ENCODE assay signal across 8 mouse cellular contexts in genomic region chr9:65293119-65293518, GRCm38 (mm10). TPM values are rescaled to one million over a fixed set of nuclear protein-coding genes. Genes with fewer than 3 reads are reported as not detected.
DNase-seq lines count a peak whose midpoint lies in the region; ATAC-seq and TF ChIP-seq lines count a peak whose summit lies in the region.

No protein-coding gene starts in this region.

- TF ChIP-seq POLR2A in kidney, adult 2 months (IDR thresholded peaks at IDR 0.05; ENCODE audit: low read depth, low read length) = no peak

- no peak for TF ChIP-seq CTCF in kidney, adult 2 months (conservative IDR thresholded peaks at IDR 0.05; ENCODE audit: insufficient read depth, insufficient read length, low read depth, low read length)

- H3K9me3 ChIP-seq in ES-E14 (ENCODE audit: control insufficient read depth, insufficient read depth, low read depth, low read length) = no peaks in the 10 kb centered on the region
- H3K9me3 ChIP-seq in forebrain, embryonic 11.5 days (ENCODE audit: control insufficient read depth, low read length) = no peaks in the 10 kb centered on the region
- no peaks in the 10 kb centered on the region for H3K9me3 ChIP-seq in liver, embryonic 13.5 days (replicated peaks)

- H3K36me3 ChIP-seq in kidney, adult 2 months (ENCODE audit: control insufficient read depth, insufficient read depth, low read length) = no peaks in the 10 kb centered on the region; the same call in 1 of the 2 replicates
- H3K36me3 ChIP-seq in ES-E14 (ENCODE audit: control insufficient read depth, insufficient read depth, low read length, poor library complexity, severe bottlenecking) = no peaks in the 10 kb centered on the region
- H3K36me3 ChIP-seq in forebrain, embryonic 11.5 days (ENCODE audit: control insufficient read depth, insufficient read depth, low read length) = no peaks in the 10 kb centered on the region
- peaks cover 10% of the 10 kb centered on the region for H3K36me3 ChIP-seq in liver, embryonic 13.5 days

- no peaks in the 10 kb centered on the region for H3K27me3 ChIP-seq in kidney, adult 2 months (replicated peaks; ENCODE audit: control insufficient read depth, insufficient read depth, low read length)
- H3K27me3 ChIP-seq in forebrain, embryonic 11.5 days (ENCODE audit: control insufficient read depth, insufficient read depth, low read length) = no peaks in the 10 kb centered on the region
- no peaks in the 10 kb centered on the region for H3K27me3 ChIP-seq in liver, embryonic 13.5 days

- H3K4me3 ChIP-seq in kidney, adult 2 months (ENCODE audit: insufficient read depth, low read depth, low read length) = peak overlapping the region; percentile 69
- peak overlapping the region; percentile 74 to 86 for H3K4me3 ChIP-seq in ES-E14 (ENCODE audit: insufficient read depth in 1 of 2, low read depth in 1 of 2, low read length in 2 of 2, poor library complexity in 1 of 2, severe bottlenecking in 1 of 2)
- peak overlapping the region; percentile 89 for H3K4me3 ChIP-seq in forebrain, embryonic 11.5 days (ENCODE audit: low read depth, low read length)
- peak overlapping the region; percentile 94 for H3K4me3 ChIP-seq in liver, embryonic 13.5 days (replicated peaks)

- 6% methylated on average over 5 of the region's 5 CpGs for WGBS in kidney, adult 2 months
- WGBS in forebrain, embryonic 11.5 days = 49% methylated on average over 5 of the region's 5 CpGs
- WGBS in liver, embryonic 13.5 days (ENCODE audit: insufficient replicate concordance) = 20% methylated on average over 5 of the region's 5 CpGs

- peak overlapping the region; percentile 97 for H3K27ac ChIP-seq in kidney, adult 2 months (ENCODE audit: insufficient read depth, low read depth, low read length)
- H3K27ac ChIP-seq in ES-E14 (ENCODE audit: insufficient read depth, low read depth, low read length, poor library complexity, severe bottlenecking) = no peak overlapping the region
- no peak overlapping the region for H3K27ac ChIP-seq in forebrain, embryonic 11.5 days (ENCODE audit: low read depth, low read length)
- peak overlapping the region; percentile 83 for H3K27ac ChIP-seq in liver, embryonic 13.5 days

- peak overlapping the region; percentile 77 for H3K4me2 ChIP-seq in forebrain, embryonic 11.5 days (ENCODE audit: low read depth, low read length, severe bottlenecking)
- peak overlapping the region; percentile 78 for H3K4me2 ChIP-seq in liver, embryonic 13.5 days

- peak overlapping the region; percentile 91 for H3K9ac ChIP-seq in ES-E14 (ENCODE audit: insufficient read depth, low read depth, low read length, poor library complexity, severe bottlenecking)
- H3K9ac ChIP-seq in forebrain, embryonic 11.5 days (ENCODE audit: low read length) = peak overlapping the region; percentile 90
- H3K9ac ChIP-seq in liver, embryonic 13.5 days = peak overlapping the region; percentile 80

- ATAC-seq in forebrain, embryonic 11.5 days (replicated peaks; ENCODE audit: low FRiP score) = no peak
- ATAC-seq in liver, embryonic 13.5 days (ENCODE audit: low read depth) = no peak
- ATAC-seq in monocyte, adult 5-6 weeks (replicated peaks; ENCODE audit: insufficient number of reproducible peaks, low FRiP score, low TSS enrichment, poor library complexity, severe bottlenecking) = no peak

- in situ Hi-C loops in ES-E14 (cut with MboI; ENCODE audit: low sequenced_read_pairs in 2 of 2, unreplicated experiment in 2 of 2) = no loop called here

- no peak for DNase-seq in kidney, adult 2 months
- DNase-seq in kidney, adult 18-20 months = no peak
- no peak for DNase-seq in ES-E14 (ENCODE audit: low read depth, low spot score)
- no peak for DNase-seq in forebrain, embryonic 11.5 days (ENCODE audit: low spot score)
- peak; percentile 40 for DNase-seq in liver, embryonic 13.5 days
- DNase-seq in frontal cortex, postnatal 14 days (ENCODE audit: low spot score in 2 of 2) = no peak
- no peak for DNase-seq in frontal cortex, postnatal 25 days (ENCODE audit: low spot score in 2 of 2)

- peaks cover 27% of the 10 kb centered on the region for H3K4me1 ChIP-seq in kidney, adult 2 months (ENCODE audit: control insufficient read depth, insufficient read depth, low read length)
- peaks cover 0 to 2% of the 10 kb centered on the region in 2 experiments; a peak in 1 of 4 replicates for H3K4me1 ChIP-seq in ES-E14 (ENCODE audit: control insufficient read depth in 2 of 2, insufficient read depth in 2 of 2, low read length in 2 of 2, poor library complexity in 1 of 2)
- H3K4me1 ChIP-seq in forebrain, embryonic 11.5 days (replicated peaks; ENCODE audit: control insufficient read depth, insufficient read depth, low read length) = 0 out of 2 replicates have a peak, but pooled peaks cover 2% of the 10 kb centered on the region
- peaks cover 34% of the 10 kb centered on the region for H3K4me1 ChIP-seq in liver, embryonic 13.5 days (replicated peaks)

TF ChIP-seq in ES-E14, 5 proteins besides CTCF, POLR2A, EP300 and RAD21:
- TF ChIP-seq HCFC1 (IDR thresholded peaks at IDR 0.05; ENCODE audit: borderline replicate concordance, insufficient read depth, low read length) (no peak), ZNF384 (IDR thresholded peaks at IDR 0.05; ENCODE audit: low read depth, low read length) (no peak), MAFK (IDR thresholded peaks at IDR 0.05; ENCODE audit: insufficient read depth, low read depth, low read length) (no peak), ZC3H11A (IDR thresholded peaks at IDR 0.05; ENCODE audit: borderline replicate concordance, low read depth, low read length) (no peak), CHD2 (IDR thresholded peaks at IDR 0.05; ENCODE audit: low read depth, low read length) (no peak)

RNA-seq across cellular contexts. Expression of gene Clpx, which starts 0.9 kb away (rescaled TPM):
- 24.4 and 25.8 TPM in 2 replicates for polyA plus RNA-seq in kidney, adult 2 months (2012; rRNA removed)
- total RNA-seq in ES-E14 (2012; rRNA removed) = 17.3 and 24.1 TPM in 2 replicates
- 50.6 and 51.3 TPM in 2 replicates for polyA plus RNA-seq in forebrain, embryonic 11.5 days (2014; fragmentation: Nextera tagmentation; extraction: Ambion mirVana)
- polyA plus RNA-seq in liver, embryonic 13.5 days (2015; fragmentation: Nextera tagmentation; extraction: Ambion mirVana) = 31.5 and 39.5 TPM in 2 replicates
- 38.0 to 44.2 TPM (median 39.6 TPM) in 3 replicates for total RNA-seq in monocyte, adult 5-6 weeks (2017)

RNA-seq across cellular contexts. Expression of gene Cilp, which starts 28.1 kb away (rescaled TPM):
- 1.1 and 1.4 TPM in 2 replicates for polyA plus RNA-seq in kidney, adult 2 months (2012; rRNA removed)
- total RNA-seq in ES-E14 (2012; rRNA removed) = 0.09 and 0.11 TPM in 2 replicates
- 0.52 and 0.92 TPM in 2 replicates for polyA plus RNA-seq in forebrain, embryonic 11.5 days (2014; fragmentation: Nextera tagmentation; extraction: Ambion mirVana)
- polyA plus RNA-seq in liver, embryonic 13.5 days (2015; fragmentation: Nextera tagmentation; extraction: Ambion mirVana) = 0.05 and 0.08 TPM in 2 replicates
- not detected in 3 replicates for total RNA-seq in monocyte, adult 5-6 weeks (2017)

RNA-seq across cellular contexts. Expression of gene Pdcd7, which starts 52.8 kb away (rescaled TPM):
- polyA plus RNA-seq in kidney, adult 2 months (2012; rRNA removed) = 6.0 and 6.1 TPM in 2 replicates
- 23.7 and 27.5 TPM in 2 replicates for total RNA-seq in ES-E14 (2012; rRNA removed)
- polyA plus RNA-seq in forebrain, embryonic 11.5 days (2014; fragmentation: Nextera tagmentation; extraction: Ambion mirVana) = 13.1 and 15.6 TPM in 2 replicates
- polyA plus RNA-seq in liver, embryonic 13.5 days (2015; fragmentation: Nextera tagmentation; extraction: Ambion mirVana) = 4.0 and 4.4 TPM in 2 replicates
- 16.3 to 44.7 TPM (median 24.6 TPM) in 3 replicates for total RNA-seq in monocyte, adult 5-6 weeks (2017)

Comparison
In these comparisons a context has a peak if more than half of its experiments do, and no peak if none do; other contexts are left out.
1. H3K27ac ChIP-seq: peak in kidney, adult 2 months (single experiment) and liver, embryonic 13.5 days (single experiment); none in ES-E14 (single experiment) and forebrain, embryonic 11.5 days (single experiment).
2. Peak in every context shown above with its lines, with median percentiles within 50 percentile points of each other: H3K4me3 ChIP-seq and H3K9ac ChIP-seq.